ENCODE assay signal across 8 mouse cellular contexts in the genomic region with DNA sequence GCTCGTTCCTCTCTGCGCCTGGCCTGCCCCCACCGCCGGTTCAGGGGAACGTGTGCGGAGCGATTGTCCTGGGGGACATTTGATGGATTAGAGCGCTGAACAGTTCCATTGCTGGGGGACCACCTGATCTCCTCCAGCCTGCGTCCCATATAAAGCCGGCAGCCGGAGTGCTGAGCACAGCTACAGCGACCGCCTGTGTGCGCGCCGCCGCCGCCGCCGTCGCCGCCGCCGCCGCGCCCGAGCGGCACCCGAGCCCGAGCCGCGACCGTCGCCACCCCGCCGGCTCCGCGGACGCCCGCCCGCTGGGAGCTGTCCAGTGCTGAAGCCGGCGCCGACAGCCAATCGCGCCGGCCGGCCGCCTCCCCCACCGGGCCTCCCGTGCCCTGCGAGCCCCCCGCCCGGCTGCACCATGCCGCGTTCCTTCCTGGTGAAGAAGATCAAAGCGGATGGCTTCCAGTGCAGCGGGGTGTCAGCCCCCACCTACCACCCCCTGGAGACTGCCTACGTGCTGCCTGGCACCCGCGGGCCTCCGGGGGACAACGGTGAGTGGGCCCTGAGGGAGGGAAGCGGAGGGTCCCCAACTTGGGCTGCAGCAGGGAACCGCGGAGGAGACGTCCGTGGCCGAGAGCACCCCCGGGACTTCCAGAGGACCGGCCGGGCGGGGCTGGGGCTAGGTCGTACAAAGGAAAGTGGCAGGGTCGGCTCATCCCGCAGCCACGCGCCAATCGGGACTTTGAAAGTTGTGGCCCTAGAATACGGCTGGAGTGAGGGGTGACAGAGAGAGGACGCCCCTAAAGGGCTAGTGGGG. TPM values are rescaled to one million over a fixed set of nuclear protein-coding genes. Genes with fewer than 3 reads are reported as not detected.
A peak's percentile ranks its signal among the peaks of the same experiment; 100 is the strongest.
DNase-seq lines count a peak whose midpoint lies in the region; ATAC-seq and TF ChIP-seq lines count a peak whose summit lies in the region.

No protein-coding gene starts in this region.

- ATAC-seq in forebrain, postnatal 0 days = peak; percentile 72
- ATAC-seq in hematopoietic stem cell, adult 5-6 weeks (replicated peaks in 1 of 2; ENCODE audit: insufficient read depth in 1 of 2, low FRiP score in 2 of 2, low TSS enrichment in 1 of 2, low read depth in 1 of 2, poor library complexity in 2 of 2, severe bottlenecking in 2 of 2) = peak; percentile 13 to 61

- H3K27me3 ChIP-seq in forebrain, postnatal 0 days (ENCODE audit: insufficient read depth, low read length) = no peaks in the 10 kb centered on the region

- peak overlapping the region; percentile 95 for H3K27ac ChIP-seq in forebrain, postnatal 0 days (ENCODE audit: low read depth, low read length)

- WGBS in forebrain, postnatal 0 days = 2% methylated on average over 78 of the region's 81 CpGs

- H3K4me1 ChIP-seq in forebrain, postnatal 0 days (ENCODE audit: insufficient read depth) = peaks cover 17% of the 10 kb centered on the region

- no peak for TF ChIP-seq CTCF in forebrain, postnatal 0 days (IDR thresholded peaks at IDR 0.05; ENCODE audit: low read depth)

- H3K9ac ChIP-seq in forebrain, postnatal 0 days = peak overlapping the region; percentile 94

- H3K4me3 ChIP-seq in forebrain, postnatal 0 days (ENCODE audit: low read depth, low read length) = peak overlapping the region; percentile 80

- peak overlapping the region; percentile 81 for H3K4me2 ChIP-seq in forebrain, postnatal 0 days (ENCODE audit: low read depth)

- no peaks in the 10 kb centered on the region for H3K9me3 ChIP-seq in forebrain, postnatal 0 days (ENCODE audit: low read length)

- DNase-seq in Muller cell, postnatal 12 days (ENCODE audit: inconsistent ontology term) = peak; percentile 85
- peak; percentile 60 for DNase-seq in cerebellum, adult 11-12 months
- peak; percentile 77 for DNase-seq in forebrain, postnatal 0 days
- DNase-seq in layer of hippocampus, postnatal 10 days (ENCODE audit: low spot score in 2 of 2) = peak; percentile 79 to 83
- peak; percentile 88 to 89 for DNase-seq in lung, postnatal 4 days
- peak; percentile 76 to 78 for DNase-seq in right cerebral cortex, postnatal 10 days (ENCODE audit: low spot score in 2 of 2)
- peak; percentile 51 for DNase-seq in urinary bladder, postnatal 10 days (ENCODE audit: low spot score)

- H3K36me3 ChIP-seq in forebrain, postnatal 0 days (ENCODE audit: insufficient read depth) = no peaks in the 10 kb centered on the region

RNA-seq across cellular contexts. Expression of a gene that starts 0.5 kb away (rescaled TPM):
- total RNA-seq in forebrain, postnatal 0 days (2014; rRNA removed) = 7.4 and 8.5 TPM in 2 replicates
- polyA plus RNA-seq in forebrain, postnatal 0 days (2015; fragmentation: Nextera tagmentation; extraction: Ambion mirVana) = 3.7 and 4.3 TPM in 2 replicates
- total RNA-seq in hematopoietic stem cell, adult 5-6 weeks (2017) = not detected in 2 replicates
- total RNA-seq in layer of hippocampus, postnatal 10 days (2021) = 10 to 100 TPM; 20.8 to 21.8 TPM

RNA-seq across cellular contexts. Expression of a gene that starts 23.5 kb away (rescaled TPM):
- total RNA-seq in forebrain, postnatal 0 days (2014; rRNA removed) = 18.4 and 27.3 TPM in 2 replicates
- 11.9 and 16.4 TPM in 2 replicates for polyA plus RNA-seq in forebrain, postnatal 0 days (2015; fragmentation: Nextera tagmentation; extraction: Ambion mirVana)
- 13.4 and 16.3 TPM in 2 replicates for total RNA-seq in hematopoietic stem cell, adult 5-6 weeks (2017)
- 10 to 100 TPM; 40.4 to 43.0 TPM for total RNA-seq in layer of hippocampus, postnatal 10 days (2021)

Comparison
In these comparisons a context has a peak if more than half of its experiments do, and no peak if none do; other contexts are left out.
1. Peak in every context shown above with its lines: DNase-seq, ATAC-seq, H3K4me3 ChIP-seq and H3K27ac ChIP-seq.